16 mouse cellular contexts compared by ENCODE assay signal in genomic region chr6:129009846-129010504, GRCm38 (mm10). TPM values are rescaled to one million over a fixed set of nuclear protein-coding genes. Genes with fewer than 3 reads are reported as not detected.
DNase-seq lines count a peak whose midpoint lies in the region; ATAC-seq and TF ChIP-seq lines count a peak whose summit lies in the region.
"Not testable (repeated sequence)": the region's sequence is repeated elsewhere in the genome, so short reads cannot be mapped to it uniquely, and the experiment has no call there.
"Had no signal": no experiment of that assay in that cellular context is flagged by ENCODE, and none has a peak within 500 bp of the region (broad histone marks: within the 10 kb centered on the region; RNA-seq: fewer than 3 reads in every experiment).

No protein-coding gene starts in this region.

- peaks cover 40% of the 10 kb centered on the region for H3K79me2 ChIP-seq in MEL (ENCODE audit: control insufficient read depth, insufficient read depth, low read length, poor library complexity)

- DNase-seq in A20 (ENCODE audit: low read depth, low spot score), result peak; percentile 35
- DNase-seq in MEL (ENCODE audit: low read depth, low spot score), result peak; percentile 58
- DNase-seq in kidney, adult 11 months, result peak; percentile 38
- peak; percentile 22 to 26 for DNase-seq in kidney, adult 8-10 months
- DNase-seq in kidney, postnatal 14 days, result peak; percentile 12
- DNase-seq in urinary bladder, postnatal 14 days (ENCODE audit: low spot score), result peak; percentile 20

- TF ChIP-seq POLR2A in MEL (IDR thresholded peaks at IDR 0.05; ENCODE audit: control insufficient read depth in 1 of 2, insufficient read depth in 1 of 2, low read depth in 1 of 2, low read length in 2 of 2, poor library complexity in 1 of 2), result peak in 1 of 2 experiments; percentile 42; a peak in 2 of 4 replicates

- peak overlapping the region; percentile 81 to 90 for H3K4me3 ChIP-seq in MEL (ENCODE audit: control insufficient read depth in 1 of 2, insufficient read depth in 1 of 2, low read depth in 2 of 2, low read length in 2 of 2)
- not testable (repeated sequence) for H3K4me3 ChIP-seq in intestine, embryonic 15.5 days (replicated peaks); kidney, embryonic 16.5 days (ENCODE audit: low read length)

- not testable (repeated sequence) for H3K27me3 ChIP-seq in MEL (ENCODE audit: control insufficient read depth in 1 of 2, insufficient read depth in 2 of 2, low read length in 2 of 2); intestine, embryonic 15.5 days (replicated peaks); kidney, embryonic 16.5 days (ENCODE audit: insufficient read depth, low read length)

- H3K9ac ChIP-seq in MEL (ENCODE audit: control insufficient read depth, low read depth, low read length, poor library complexity, severe bottlenecking), result peak overlapping the region; percentile 86
- H3K9ac ChIP-seq in intestine, embryonic 15.5 days; kidney, embryonic 16.5 days (replicated peaks; ENCODE audit: low read length): not testable (repeated sequence)

- peaks cover 0 to 14% of the 10 kb centered on the region in 2 experiments; a peak in 3 of 4 replicates for H3K4me1 ChIP-seq in MEL (ENCODE audit: control insufficient read depth in 1 of 2, insufficient read depth in 2 of 2, low read length in 2 of 2)
- H3K4me1 ChIP-seq in intestine, embryonic 15.5 days (replicated peaks); kidney, embryonic 16.5 days (ENCODE audit: insufficient read depth, low read length): not testable (repeated sequence)

- H3K36me3 ChIP-seq in MEL (ENCODE audit: control insufficient read depth in 1 of 2, insufficient read depth in 2 of 2, low read length in 2 of 2), result peaks cover 22 to 36% of the 10 kb centered on the region in 2 experiments
- H3K36me3 ChIP-seq in intestine, embryonic 15.5 days; kidney, embryonic 16.5 days (ENCODE audit: insufficient read depth, low read length): not testable (repeated sequence)

- not testable (repeated sequence) for TF ChIP-seq CTCF in MEL (IDR thresholded peaks at IDR 0.05 in 2 of 3, conservative IDR thresholded peaks at IDR 0.05 in 1 of 3; ENCODE audit: control insufficient read depth in 1 of 3, insufficient read depth in 1 of 3, low read depth in 2 of 3, low read length in 3 of 3, poor library complexity in 1 of 3, severe bottlenecking in 1 of 3)

- H3K27ac ChIP-seq in MEL (ENCODE audit: control insufficient read depth, low read depth, low read length), result peak overlapping the region; percentile 82
- not testable (repeated sequence) for H3K27ac ChIP-seq in intestine, embryonic 15.5 days
- H3K27ac ChIP-seq in kidney, embryonic 16.5 days (ENCODE audit: low read length), result peak overlapping the region; percentile 43; the same call in 1 of the 2 replicates

- not testable (repeated sequence) for H3K4me2 ChIP-seq in intestine, embryonic 15.5 days (replicated peaks); kidney, embryonic 16.5 days (replicated peaks; ENCODE audit: low read depth, low read length)

- TF ChIP-seq RAD21 in MEL (IDR thresholded peaks at IDR 0.05; ENCODE audit: low read depth, low read length), result not testable (repeated sequence)

- 0 out of 4 replicates have a peak, but pooled peaks of 1 of the 2 experiments have one; percentile 9 for TF ChIP-seq EP300 in MEL (IDR thresholded peaks at IDR 0.05; ENCODE audit: low read depth in 1 of 2, low read length in 2 of 2)

- peak; percentile 53 for ATAC-seq in intestine, embryonic 15.5 days
- ATAC-seq in kidney, embryonic 16.5 days (ENCODE audit: low FRiP score, low TSS enrichment), result peak; percentile 61; the same call in 1 of the 2 replicates

- H3K9me3 ChIP-seq in MEL (replicated peaks; ENCODE audit: insufficient read depth, low read length); intestine, embryonic 15.5 days; kidney, embryonic 16.5 days (ENCODE audit: low read length): not testable (repeated sequence)

- WGBS in intestine, embryonic 15.5 days, result 71% methylated on average over 7 of the region's 7 CpGs
- 62% methylated on average over 7 of the region's 7 CpGs for WGBS in kidney, embryonic 16.5 days

TF ChIP-seq in MEL, 35 proteins besides CTCF, POLR2A, EP300 and RAD21:
- TF ChIP-seq E2F4 (IDR thresholded peaks at IDR 0.05; ENCODE audit: borderline replicate concordance, low read depth, low read length), result peak; percentile 69; the same call in 1 of the 2 replicates
- 0 out of 2 replicates have a peak, but pooled peaks have one; percentile 74 for TF ChIP-seq MYC (IDR thresholded peaks at IDR 0.05; ENCODE audit: low read depth, low read length)
- peak; percentile 57; the same call in 1 of the 2 replicates for TF ChIP-seq TBP (IDR thresholded peaks at IDR 0.05; ENCODE audit: low read depth, low read length)
- peak; percentile 40; the same call in 1 of the 2 replicates for TF ChIP-seq SIN3A (IDR thresholded peaks at IDR 0.05; ENCODE audit: low read length)
- TF ChIP-seq CHD1 (IDR thresholded peaks at IDR 0.05; ENCODE audit: low read depth, low read length), result peak; percentile 92; the same call in 1 of the 2 replicates
- peak; percentile 46; the same call in 1 of the 2 replicates for TF ChIP-seq HCFC1 (IDR thresholded peaks at IDR 0.05; ENCODE audit: low read depth, low read length)
- peak; percentile 27 for TF ChIP-seq KAT2A (conservative IDR thresholded peaks at IDR 0.05; ENCODE audit: low read depth, low read length)
- TF ChIP-seq ZMIZ1 (IDR thresholded peaks at IDR 0.05; ENCODE audit: low read depth, low read length), result peak; percentile 41
- peak; percentile 75 for TF ChIP-seq POLR2AphosphoS2 (IDR thresholded peaks at IDR 0.05; ENCODE audit: low read length)
- TF ChIP-seq MXI1 (IDR thresholded peaks at IDR 0.05; ENCODE audit: low read depth, low read length), result peak; percentile 22; the same call in 1 of the 2 replicates

RNA-seq across cellular contexts. Expression of gene Klrb1f, which starts 35.7 kb away (rescaled TPM):
- 0.16 and 0.27 TPM in 2 replicates for total RNA-seq in MEL (2012; rRNA removed)
- polyA plus RNA-seq in MEL (2012; ENCODE audit: insufficient read depth in 1 of 2, insufficient read length in 2 of 2, low read depth in 1 of 2, low replicate concordance in 2 of 2, missing spikeins in 1 of 2), result under 1 TPM in 1 of 2 experiments, not detected in 1; 0.52 TPM
- 0.27 and 0.49 TPM in 2 replicates for polyA plus RNA-seq in intestine, embryonic 15.5 days (2015; fragmentation: Nextera tagmentation; extraction: Ambion mirVana)
- 0.18 and 0.21 TPM in 2 replicates for polyA plus RNA-seq in kidney, embryonic 16.5 days (2015; fragmentation: Nextera tagmentation; extraction: Ambion mirVana)
- total RNA-seq: adrenal gland, postnatal 25 days; adrenal gland, postnatal 4 days; G1E had no signal
- polyA plus RNA-seq: adrenal gland, adult 2 months; C2C12; erythroblast, embryonic 14.5 days; forebrain, embryonic 10.5 days; forebrain, embryonic 12.5 days; G1E had no signal
